Mouse (Mus musculus) lung, adult 10 weeks (tissue): ENCODE results near the gene Trappc3l. TPM values are rescaled to one million over a fixed set of nuclear protein-coding genes. Genes with fewer than 3 reads are reported as not detected.

ENCODE experiments used
- polyA plus RNA-seq: library from polyadenylated mRNA; stranded (reverse); fragments of 350-450 nt; fragmentation: Illumina TruSeq; extraction: RNeasy Lipid Tissue Mini Kit (QIAGEN cat#74804); gene quantifications from one replicate; pipeline ENCODE4 v1.2.3, GENCODE M21; 2014; ENCODE audit warnings: low read depth, low replicate concordance; ENCODE audit not compliant: insufficient read depth

The Trappc3l gene
- not detected for polyA plus RNA-seq

DNA sequence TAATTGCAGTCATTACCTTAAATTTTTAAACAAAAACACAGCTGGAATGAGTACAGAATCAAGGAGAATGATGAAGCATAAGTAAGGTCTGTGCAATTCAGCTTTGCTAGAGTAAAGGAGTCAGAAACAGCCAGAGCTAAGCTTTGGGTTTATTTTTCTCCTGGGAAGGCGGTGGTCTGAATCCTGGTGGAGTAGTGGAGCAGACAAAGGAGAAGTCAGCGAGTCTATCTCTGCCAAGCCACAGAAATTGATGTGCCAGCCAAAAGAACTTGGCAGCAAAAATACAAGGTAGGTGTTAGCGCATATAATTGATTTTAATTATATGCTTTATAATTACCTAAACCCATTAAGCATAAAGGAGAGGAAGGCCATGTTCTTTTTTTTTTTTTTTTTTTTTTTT lies at the start of gene Trappc3l:
Gene Trappc3l, plus strand, starts transcription at position 197 of the 400 bp plus-strand sequence.

DNA sequence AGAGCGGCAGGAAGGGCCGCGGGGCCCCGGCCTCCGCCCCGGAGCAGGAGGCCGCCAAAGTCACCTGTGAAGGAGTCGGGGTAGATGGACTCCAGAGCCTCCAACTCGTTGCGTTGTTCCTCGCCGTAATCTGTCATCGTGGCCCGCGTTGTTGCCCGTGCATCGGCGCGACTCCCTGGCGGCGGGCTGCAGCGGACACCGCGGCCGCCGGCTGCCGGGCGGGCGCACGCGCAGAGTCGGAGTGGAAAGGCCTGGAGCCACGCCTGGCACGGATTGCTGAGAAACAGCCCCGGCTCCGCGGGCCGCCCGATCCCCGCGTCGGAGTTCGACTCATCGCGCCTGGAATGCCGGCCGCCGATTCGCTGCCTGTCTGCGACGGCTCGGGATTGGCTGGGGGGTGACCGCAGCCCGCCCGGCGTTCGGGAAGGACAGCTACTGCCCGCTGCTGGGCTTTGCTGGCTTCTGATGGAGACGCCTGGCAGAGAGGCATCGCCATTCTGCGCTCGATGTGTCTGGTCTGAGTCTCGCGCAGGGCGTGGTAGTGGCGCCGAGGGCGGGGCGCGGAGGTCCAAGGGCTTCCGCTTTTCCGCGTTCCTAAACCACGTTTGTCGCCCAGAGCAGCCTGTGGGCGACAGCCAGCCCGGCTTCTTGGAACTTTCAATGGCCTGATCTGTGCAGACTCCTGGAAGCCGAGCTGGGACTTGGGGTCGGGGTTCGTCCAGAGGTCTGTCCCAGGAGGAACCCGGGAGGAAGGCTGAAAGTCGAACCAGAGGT lies 17.9 kb upstream of the Trappc3l start, which contains the start of gene Rwdd1:
Gene Rwdd1, minus strand, starts transcription at position 323 of the 774 bp plus-strand sequence.

DNA sequence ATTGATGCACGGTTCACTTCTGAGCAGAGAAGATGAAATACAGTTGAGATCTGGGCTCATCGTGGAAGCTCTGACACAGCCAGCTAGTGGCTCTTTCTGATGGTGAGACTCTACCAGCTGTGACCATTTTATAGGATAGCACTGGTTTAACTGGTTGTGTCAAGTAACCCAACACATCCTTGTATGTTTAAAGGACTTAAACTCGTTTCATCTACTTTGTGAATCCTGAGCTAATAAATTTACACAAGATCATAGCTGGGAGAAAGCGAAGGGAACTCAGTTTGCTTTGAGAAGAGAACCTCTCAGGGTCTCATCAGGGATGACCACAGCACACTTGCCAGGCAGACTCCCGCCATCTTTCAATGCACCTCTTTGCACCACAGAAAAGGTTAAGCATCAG lies 6.8 kb downstream of the Trappc3l start, which contains the start of gene Calhm4:
Gene Calhm4, minus strand, starts transcription at position 101 of the 400 bp plus-strand sequence.

DNA sequence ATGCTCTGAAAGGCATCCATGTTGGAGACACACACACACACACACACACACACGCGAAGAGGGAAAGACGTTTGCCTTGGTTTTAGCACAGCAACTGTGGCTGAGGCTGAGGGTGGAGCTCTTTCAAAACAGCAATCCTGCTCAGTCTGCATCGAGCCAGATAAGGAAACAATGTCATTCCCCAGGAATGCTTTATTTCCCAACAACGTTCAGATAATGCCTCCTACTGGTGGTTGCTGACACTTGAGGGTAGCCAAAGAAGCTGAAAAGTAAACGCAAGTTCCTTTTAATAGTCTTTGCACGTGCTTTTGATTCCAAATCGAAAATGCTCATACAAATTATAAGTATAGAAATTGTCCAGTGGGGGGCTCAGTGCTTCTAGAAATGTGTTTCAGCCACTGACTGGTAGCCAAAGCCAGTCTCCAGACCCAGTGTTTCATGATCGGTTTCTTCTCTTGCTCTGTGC lies 59.1 kb downstream of the Trappc3l start, which contains the start of gene Calhm5:
Gene Calhm5, minus strand, starts transcription at position 102 of the 466 bp plus-strand sequence.

DNA sequence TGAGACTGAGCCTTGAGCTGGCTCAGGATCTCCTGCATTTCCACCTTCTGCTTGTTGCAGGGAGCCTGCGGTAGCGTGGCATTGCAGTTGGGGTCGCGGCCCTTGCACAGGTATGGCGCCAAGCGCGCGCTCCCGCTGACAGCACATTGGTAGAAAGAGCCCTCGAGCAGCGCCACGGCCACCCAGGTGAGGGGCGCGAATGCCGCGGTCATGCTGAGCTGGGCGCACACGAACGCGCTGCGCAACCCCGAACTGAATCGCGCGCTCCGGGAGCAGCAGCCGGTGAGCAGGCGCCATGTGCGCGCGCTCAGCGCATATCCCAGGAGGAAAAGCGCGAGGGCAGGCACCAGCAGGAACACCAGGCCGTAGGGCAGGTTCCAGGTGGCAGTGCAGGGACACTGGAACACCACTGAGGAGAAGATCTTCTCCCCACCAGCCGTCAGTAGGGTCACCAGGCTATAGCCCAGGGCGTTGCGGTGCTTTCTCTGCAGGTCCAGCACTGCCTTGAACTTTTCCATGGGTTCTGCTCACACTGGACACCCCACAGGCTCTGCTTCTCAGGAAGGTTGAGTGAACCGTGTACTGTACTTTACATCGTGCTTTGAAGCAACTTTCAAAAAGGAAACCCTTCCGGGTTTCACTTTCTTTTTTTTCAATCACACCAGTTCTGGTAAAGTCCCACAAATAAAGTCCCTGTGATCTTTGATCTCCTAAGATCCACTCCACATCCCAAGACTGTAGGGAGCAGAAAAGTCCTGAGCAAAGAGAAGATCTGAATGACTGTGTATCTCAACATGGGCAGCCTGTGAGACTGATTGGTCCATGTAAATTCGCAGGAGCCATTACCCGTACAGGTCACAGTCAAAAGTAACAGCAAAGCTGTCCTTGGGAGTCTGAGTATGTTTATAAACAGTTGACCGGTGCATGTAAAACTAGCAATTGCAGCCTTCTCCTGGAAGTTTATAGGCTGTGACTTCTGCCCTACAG lies 90.3 kb downstream of the Trappc3l start, which contains the start of gene Calhm6:
Gene Calhm6, minus strand, starts transcription at position 593 of the 987 bp plus-strand sequence.

Other genes with a start within 250 kb of the Trappc3l start
- not detected for gene Sult3a1, start 179.9 kb upstream of the Trappc3l start, polyA plus RNA-seq
- 4.5 TPM for gene Rsph4a, start 132.5 kb upstream of the Trappc3l start, polyA plus RNA-seq
- gene Zup1, start 86.3 kb upstream of the Trappc3l start, polyA plus RNA-seq: 9.0 TPM
- 64.5 TPM for gene Rwdd1, start 18.0 kb upstream of the Trappc3l start, polyA plus RNA-seq
- gene Calhm4, start 6.7 kb downstream of the Trappc3l start, polyA plus RNA-seq: not detected
- gene Calhm5, start 58.9 kb downstream of the Trappc3l start, polyA plus RNA-seq: 2.4 TPM
- 1.9 TPM for gene Calhm6, start 90.4 kb downstream of the Trappc3l start, polyA plus RNA-seq
- gene Dse, start 170.1 kb downstream of the Trappc3l start, polyA plus RNA-seq: 8.7 TPM
- 34.0 TPM for gene Tspyl1, start 244.6 kb downstream of the Trappc3l start, polyA plus RNA-seq